Mouse (Mus musculus) CH12.LX (cell line): ENCODE data around the gene Rsph14. TPM values are rescaled to one million over a fixed set of nuclear protein-coding genes. Genes with fewer than 3 reads are reported as not detected.

Experiments used
- DNase-seq: peaks from one replicate; pipeline ENCODE4 v3.0.0-alpha.2; 2013; ENCODE audit errors: extremely low read depth
- H3K27ac ChIP-seq: 2 replicates; pipeline ENCODE4 v1.5.1; 2012; ENCODE audit warnings: low read depth, mild to moderate bottlenecking, control low read depth, moderate library complexity; ENCODE audit not compliant: insufficient read depth
- H3K27me3 ChIP-seq: replicated peaks from 2 replicates; pipeline ENCODE3; 2012; ENCODE audit warnings: inconsistent platforms
- H3K36me3 ChIP-seq, 2 experiments: replicated peaks in 1 of 2; 2 replicates each; pipeline versions ENCODE3 to v1.6.1; 2012; ENCODE audit warnings: inconsistent platforms in 1 of 2, low read length in 1 of 2, mild to moderate bottlenecking in 1 of 2, mixed read lengths in 1 of 2, moderate library complexity in 1 of 2; ENCODE audit not compliant: control insufficient read depth in 1 of 2, insufficient read depth in 1 of 2
- H3K4me1 ChIP-seq, 2 experiments: 2 replicates each; pipeline ENCODE4 v1.6.1; 2012; ENCODE audit warnings: inconsistent platforms in 1 of 2, moderate library complexity in 1 of 2; ENCODE audit not compliant: insufficient read depth in 2 of 2, control insufficient read depth in 1 of 2
- H3K4me2 ChIP-seq: 2 replicates; pipeline ENCODE4 v1.6.1; 2012; ENCODE audit warnings: low read depth, mild to moderate bottlenecking, control low read depth; ENCODE audit not compliant: poor library complexity, insufficient read depth, severe bottlenecking
- H3K4me3 ChIP-seq, 3 experiments: fragments of 150-350 bp in 1 of 3; sonication (generic) in 1 of 3; replicated peaks in 1 of 3; 2 replicates each; pipeline versions ENCODE3 to v1.5.1; 2011 to 2012; ENCODE audit warnings: low read depth in 2 of 3, low read length in 2 of 3, mild to moderate bottlenecking in 2 of 3, moderate library complexity in 2 of 3, control low read depth in 1 of 3, improper control_type of control experiment in 1 of 3, inconsistent platforms in 1 of 3, mixed read lengths in 1 of 3; ENCODE audit not compliant: poor library complexity in 1 of 3
- H3K79me2 ChIP-seq: replicated peaks from 2 replicates; pipeline ENCODE4 v1.6.1; 2012; ENCODE audit warnings: mild to moderate bottlenecking, moderate library complexity; ENCODE audit not compliant: control insufficient read depth, poor library complexity, insufficient read depth, severe bottlenecking; ENCODE audit errors: extremely low read depth
- H3K9ac ChIP-seq: 2 replicates; pipeline ENCODE4 v1.6.1; 2012; ENCODE audit warnings: low read depth, mild to moderate bottlenecking, control low read depth, moderate library complexity; ENCODE audit not compliant: insufficient read depth
- H3K9me3 ChIP-seq: replicated peaks from 2 replicates; pipeline ENCODE3; 2012; ENCODE audit warnings: low read length, inconsistent platforms, mixed read lengths
- BHLHE40 ChIP-seq: IDR thresholded peaks from 2 replicates; pipeline ENCODE4 v1.6.1; 2011; ENCODE audit warnings: mild to moderate bottlenecking, low read depth, low read length, improper control_type of control experiment
- CHD1 ChIP-seq: IDR thresholded peaks from 2 replicates; pipeline ENCODE4 v1.6.1; 2012; ENCODE audit warnings: low read depth, low read length, improper control_type of control experiment, inconsistent platforms
- CHD2 ChIP-seq: IDR thresholded peaks from 2 replicates; pipeline ENCODE4 v1.6.1; 2011; ENCODE audit warnings: low read length, improper control_type of control experiment
- CTCF ChIP-seq, 2 experiments: IDR thresholded peaks in 1 of 2; conservative IDR thresholded peaks in 1 of 2; 2 replicates each; pipeline ENCODE4 v1.5.1; 2011 to 2012; ENCODE audit warnings: low read depth in 2 of 2, low read length in 2 of 2, improper control_type of control experiment in 1 of 2, inconsistent platforms in 1 of 2, mild to moderate bottlenecking in 1 of 2, moderate library complexity in 1 of 2
- E2F4 ChIP-seq: IDR thresholded peaks from 2 replicates; pipeline ENCODE4 v1.6.1; 2011; ENCODE audit warnings: low read depth, low read length, improper control_type of control experiment; ENCODE audit not compliant: insufficient replicate concordance
- ELF1 ChIP-seq: IDR thresholded peaks from 2 replicates; pipeline ENCODE4 v1.6.1; 2014; ENCODE audit warnings: low read depth, mild to moderate bottlenecking, inconsistent platforms, low read length, improper control_type of control experiment
- EP300 ChIP-seq: IDR thresholded peaks from 2 replicates; pipeline ENCODE4 v1.6.1; 2011; ENCODE audit warnings: low read length, improper control_type of control experiment
- ETS1 ChIP-seq: conservative IDR thresholded peaks from 2 replicates; pipeline ENCODE4 v1.6.1; 2012; ENCODE audit warnings: low read depth, mild to moderate bottlenecking, inconsistent platforms, low read length, improper control_type of control experiment, moderate library complexity
- GABPA ChIP-seq: IDR thresholded peaks from 2 replicates; pipeline ENCODE4 v1.6.1; 2012; ENCODE audit warnings: low read depth, low read length, improper control_type of control experiment, inconsistent platforms; ENCODE audit not compliant: insufficient replicate concordance
- HCFC1 ChIP-seq: IDR thresholded peaks from 2 replicates; pipeline ENCODE4 v1.6.1; 2012; ENCODE audit warnings: low read depth, mild to moderate bottlenecking, inconsistent platforms, low read length, improper control_type of control experiment
- IRF4 ChIP-seq: IDR thresholded peaks from 2 replicates; pipeline ENCODE4 v1.6.1; 2014; ENCODE audit warnings: low read depth, mild to moderate bottlenecking, inconsistent platforms, low read length, improper control_type of control experiment
- JUN ChIP-seq: IDR thresholded peaks from 2 replicates; pipeline ENCODE4 v1.6.1; 2011; ENCODE audit warnings: low read depth, mild to moderate bottlenecking, low read length, improper control_type of control experiment, moderate library complexity; ENCODE audit not compliant: insufficient read depth
- JUND ChIP-seq: conservative IDR thresholded peaks from 2 replicates; pipeline ENCODE4 v1.6.1; 2011; ENCODE audit warnings: low read depth, low read length, improper control_type of control experiment
- KAT2A ChIP-seq: IDR thresholded peaks from 2 replicates; pipeline ENCODE4 v1.6.1; 2012; ENCODE audit warnings: low read length, improper control_type of control experiment, inconsistent platforms; ENCODE audit not compliant: insufficient replicate concordance
- MAFK ChIP-seq: IDR thresholded peaks from 2 replicates; pipeline ENCODE4 v1.6.1; 2011; ENCODE audit warnings: low read length, improper control_type of control experiment; ENCODE audit not compliant: insufficient replicate concordance
- MAX ChIP-seq: IDR thresholded peaks from 2 replicates; pipeline ENCODE4 v1.6.1; 2011; ENCODE audit warnings: low read length, improper control_type of control experiment
- MAZ ChIP-seq: IDR thresholded peaks from 2 replicates; pipeline ENCODE4 v1.6.1; 2012; ENCODE audit warnings: low read depth, mild to moderate bottlenecking, inconsistent platforms, low read length, improper control_type of control experiment, moderate library complexity
- MEF2A ChIP-seq: IDR thresholded peaks from 2 replicates; pipeline ENCODE4 v1.6.1; 2014; ENCODE audit warnings: low read depth, mild to moderate bottlenecking, inconsistent platforms, low read length, improper control_type of control experiment, borderline replicate concordance
- MXI1 ChIP-seq: IDR thresholded peaks from 2 replicates; pipeline ENCODE4 v1.6.1; 2011; ENCODE audit warnings: mild to moderate bottlenecking, low read depth, low read length, improper control_type of control experiment
- MYC ChIP-seq: IDR thresholded peaks from 2 replicates; pipeline ENCODE4 v1.6.1; 2011; ENCODE audit warnings: low read depth, mild to moderate bottlenecking, improper control_type of control experiment, low read length
- NELFE ChIP-seq: IDR thresholded peaks from 2 replicates; pipeline ENCODE4 v1.6.1; 2011; ENCODE audit warnings: low read depth, low read length, improper control_type of control experiment
- NRF1 ChIP-seq: IDR thresholded peaks from 2 replicates; pipeline ENCODE4 v1.6.1; 2014; ENCODE audit warnings: low read depth, mild to moderate bottlenecking, inconsistent platforms, low read length, improper control_type of control experiment, moderate library complexity
- PAX5 ChIP-seq: IDR thresholded peaks from 2 replicates; pipeline ENCODE4 v1.6.1; 2012; ENCODE audit warnings: low read length, inconsistent platforms, mixed read lengths
- POLR2A ChIP-seq: IDR thresholded peaks from 2 replicates; pipeline ENCODE4 v1.6.1; 2011; ENCODE audit warnings: low read depth, mild to moderate bottlenecking, improper control_type of control experiment, low read length
- POLR2AphosphoS2 ChIP-seq: IDR thresholded peaks from 2 replicates; pipeline ENCODE4 v1.6.1; 2011; ENCODE audit warnings: low read depth, low read length, improper control_type of control experiment
- RAD21 ChIP-seq: IDR thresholded peaks from 2 replicates; pipeline ENCODE4 v1.6.1; 2011; ENCODE audit warnings: low read depth, mild to moderate bottlenecking, low read length, improper control_type of control experiment, moderate library complexity
- RCOR1 ChIP-seq: conservative IDR thresholded peaks from 2 replicates; pipeline ENCODE4 v1.6.1; 2012; ENCODE audit warnings: low read depth, mild to moderate bottlenecking, inconsistent platforms, low read length, improper control_type of control experiment
- SIN3A ChIP-seq: IDR thresholded peaks from 2 replicates; pipeline ENCODE4 v1.6.1; 2012; ENCODE audit warnings: low read length, improper control_type of control experiment, inconsistent platforms
- SMC3 ChIP-seq: IDR thresholded peaks from 2 replicates; pipeline ENCODE4 v1.6.1; 2011; ENCODE audit warnings: low read depth, low read length, improper control_type of control experiment
- TBP ChIP-seq: conservative IDR thresholded peaks from 2 replicates; pipeline ENCODE4 v1.6.1; 2011; ENCODE audit warnings: low read depth, low read length, improper control_type of control experiment
- TCF12 ChIP-seq: IDR thresholded peaks from 2 replicates; pipeline ENCODE4 v1.6.1; 2014; ENCODE audit warnings: low read depth, mild to moderate bottlenecking, inconsistent platforms, low read length, improper control_type of control experiment
- UBTF ChIP-seq: IDR thresholded peaks from 2 replicates; pipeline ENCODE4 v1.6.1; 2012; ENCODE audit warnings: low read depth, mild to moderate bottlenecking, inconsistent platforms, low read length, improper control_type of control experiment, moderate library complexity
- USF1 ChIP-seq: IDR thresholded peaks from 2 replicates; pipeline ENCODE4 v1.6.1; 2014; ENCODE audit warnings: low read depth, mild to moderate bottlenecking, inconsistent platforms, low read length, improper control_type of control experiment
- USF2 ChIP-seq: conservative IDR thresholded peaks from 2 replicates; pipeline ENCODE4 v1.6.1; 2011; ENCODE audit warnings: low read depth, low read length, improper control_type of control experiment
- ZC3H11A ChIP-seq: IDR thresholded peaks from 2 replicates; pipeline ENCODE4 v1.6.1; 2012; ENCODE audit warnings: low read depth, mild to moderate bottlenecking, inconsistent platforms, low read length, improper control_type of control experiment
- ZKSCAN1 ChIP-seq: IDR thresholded peaks from 2 replicates; pipeline ENCODE4 v1.6.1; 2012; ENCODE audit warnings: low read depth, inconsistent platforms, low read length, improper control_type of control experiment, borderline replicate concordance
- ZMIZ1 ChIP-seq: IDR thresholded peaks from 2 replicates; pipeline ENCODE4 v1.6.1; 2012; ENCODE audit warnings: low read depth, mild to moderate bottlenecking, inconsistent platforms, low read length, improper control_type of control experiment
- ZNF384 ChIP-seq: IDR thresholded peaks from 2 replicates; pipeline ENCODE4 v1.6.1; 2012; ENCODE audit warnings: low read depth, low read length, improper control_type of control experiment, inconsistent platforms
- dilution Hi-C: fragments of 300-500 bp; cut with MboI; formaldehyde crosslinking; loops from 2 replicates; pipeline ENCODE4 v1.14.3; 2020; ENCODE audit warnings: low sequenced_read_pairs; ENCODE audit not compliant: extremely low pct_unique_long_range_greater_than_20kb, extremely low pct_ligation_motif_present
- in situ Hi-C: fragments of 300-500 bp; cut with MboI; formaldehyde crosslinking; loops from 3 replicates; pipeline ENCODE4 v1.14.3; 2019; ENCODE audit warnings: low sequenced_read_pairs, low pct_ligation_motif_present, low pct_unique_long_range_greater_than_20kb, mixed read lengths
- polyA plus RNA-seq: library from polyadenylated mRNA; unstranded; fragments of >175 nt; gene quantifications from 2 replicates; pipeline ENCODE4 v1.2.1, GENCODE M21; 2012; ENCODE audit warnings: low read depth; ENCODE audit not compliant: insufficient read length
- total RNA-seq, 2 experiments: library from RNA; depleted of rRNA; stranded (reverse); fragments of 300-350 nt in 1 of 2; fragments of >200 nt in 1 of 2; gene quantifications; 2 replicates each; pipeline ENCODE4 v1.2.3; 2012 to 2014

Gene Rsph14
- total and polyA plus RNA-seq, 3 experiments = not detected

GRCm38 (mm10) chr10:75021138-75021537 lies 11.2 kb downstream of the Rsph14 start:
- Histone ChIP-seq H3K9ac (no peak overlapping the region), H3K27me3 (no peaks in the 10 kb centered on the region), H3K36me3 (no peaks in the 10 kb centered on the region), H3K4me2 (no peak overlapping the region), H3K79me2 (no peaks in the 10 kb centered on the region), H3K9me3 (peaks cover 5% of the 10 kb centered on the region), H3K4me3 (no peak overlapping the region), H3K27ac (no peak overlapping the region), H3K4me1 (no peaks in the 10 kb centered on the region; a peak in 1 of 4 replicates)
- dilution Hi-C loops (no loop called here), in situ Hi-C loops (loop anchor here (5.0 kb wide), 1 partner anchor 84 kb away; no protein-coding TSS in a partner anchor)
- DNase-seq = peak; percentile 70
- no peak for TF ChIP-seq ELF1
- TF ChIP-seq POLR2A = no peak
- no peak for TF ChIP-seq E2F4
- TF ChIP-seq CTCF (conservative IDR thresholded peaks at IDR 0.05 in 1 of 2, IDR thresholded peaks at IDR 0.05 in 1 of 2; ENCODE audit: low read depth in 2 of 2, low read length in 2 of 2) = peak; percentile 85 to 98
- TF ChIP-seq HCFC1 = no peak
- TF ChIP-seq POLR2AphosphoS2 = no peak
- no peak for TF ChIP-seq USF1
- no peak for TF ChIP-seq USF2
- TF ChIP-seq MXI1 = 0 out of 2 replicates have a peak, but pooled peaks have one; percentile 30
- TF ChIP-seq RAD21 = no peak; the same call in none of the 2 replicates
- TF ChIP-seq ZNF384 = no peak
- TF ChIP-seq TCF12 = peak; percentile 10; the same call in 1 of the 2 replicates
- TF ChIP-seq IRF4 = no peak; the same call in 1 of the 2 replicates
- TF ChIP-seq ZC3H11A = peak; percentile 96
- TF ChIP-seq BHLHE40 = no peak
- no peak for TF ChIP-seq NRF1
- no peak for TF ChIP-seq PAX5
- peak; percentile 52; the same call in 1 of the 2 replicates for TF ChIP-seq SIN3A
- TF ChIP-seq NELFE = peak; percentile 16; the same call in 1 of the 2 replicates
- 0 out of 2 replicates have a peak, but pooled peaks have one; percentile 30 for TF ChIP-seq MAX
- TF ChIP-seq MAFK = no peak
- no peak for TF ChIP-seq JUND
- 0 out of 2 replicates have a peak, but pooled peaks have one; percentile 22 for TF ChIP-seq MEF2A
- TF ChIP-seq CHD2 = no peak
- no peak for TF ChIP-seq JUN
- no peak for TF ChIP-seq RCOR1
- no peak for TF ChIP-seq EP300
- TF ChIP-seq SMC3 = peak; percentile 99
- TF ChIP-seq UBTF = no peak
- no peak for TF ChIP-seq MYC
- no peak for TF ChIP-seq MAZ
- no peak for TF ChIP-seq KAT2A
- TF ChIP-seq CHD1 = no peak
- no peak for TF ChIP-seq GABPA
- TF ChIP-seq TBP = no peak
- 0 out of 2 replicates have a peak, but pooled peaks have one; percentile 17 for TF ChIP-seq ZKSCAN1
- no peak for TF ChIP-seq ZMIZ1
- no peak for TF ChIP-seq ETS1
